Mouse (Mus musculus): ENCODE data around the gene Rbm48. TPM values are rescaled to one million over a fixed set of nuclear protein-coding genes. Genes with fewer than 3 reads are reported as not detected.

Gene Rbm48
- 29.7 TPM for polyA plus RNA-seq (2017; shearing (Covaris generic))

GRCm38 (mm10) chr5:3596399-3596766 lies at the start of gene Rbm48:
TSS of gene Rbm48 (minus strand) at chr5:3596585.

GRCm38 (mm10) chr5:3595693-3596398 lies 539 bp downstream of the Rbm48 start, which contains the start of gene Pex1:
TSS of gene Pex1 (plus strand) at chr5:3596066.

GRCm38 (mm10) chr5:3571266-3571665 lies 25.1 kb downstream of the Rbm48 start, which contains the start of gene 1700109H08Rik:
TSS of gene 1700109H08Rik (plus strand) at chr5:3571566.

GRCm38 (mm10) chr5:3543629-3544479 lies 52.5 kb downstream of the Rbm48 start, which contains the start of gene Fam133b:
TSS of gene Fam133b (plus strand) at chr5:3543833.

Other genes with a start within 250 kb of the Rbm48 start
- gene Fam133b, start 52.8 kb downstream of the Rbm48 start, polyA plus RNA-seq (2017; shearing (Covaris generic)) = 32.1 TPM
- 10.5 TPM for gene 1700109H08Rik, start 25.0 kb downstream of the Rbm48 start, polyA plus RNA-seq (2017; shearing (Covaris generic))
- 13.0 TPM for gene Pex1, start 519 bp downstream of the Rbm48 start, polyA plus RNA-seq (2017; shearing (Covaris generic))
- gene Tmbim7, start 54.6 kb upstream of the Rbm48 start, polyA plus RNA-seq (2017; shearing (Covaris generic)) = not detected
- gene Gatad1, start 60.6 kb upstream of the Rbm48 start, polyA plus RNA-seq (2017; shearing (Covaris generic)) = 9.3 TPM
- gene Ankib1, start 206.3 kb upstream of the Rbm48 start, polyA plus RNA-seq (2017; shearing (Covaris generic)) = 10.2 TPM
- 97.4 TPM for gene Krit1, start 206.6 kb upstream of the Rbm48 start, polyA plus RNA-seq (2017; shearing (Covaris generic))
- gene Lrrd1, start 248.6 kb upstream of the Rbm48 start, polyA plus RNA-seq (2017; shearing (Covaris generic)) = 0.43 TPM